Mouse (Mus musculus) forebrain, embryonic 16.5 days (tissue): ENCODE measurements at regions not wholly inside any gene's neighbourhood (a gene's known extent, or its start where the extent isn't known, plus 50 kb on each side); places are given as distances from the start of the nearest gene placed in this dataset.

Experiments used
- ATAC-seq: fragments of 200-750 bp; cut with Nextera tagmentation; 2 replicates; pipeline ENCODE4 v1.8.0; 2017; ENCODE audit warnings: mild to moderate bottlenecking, moderate library complexity
- H3K27ac ChIP-seq: fragments of 300-500 bp; sonication (generic); 2 replicates; pipeline ENCODE4 v1.5.1; 2014; ENCODE audit warnings: low read length, control low read depth
- H3K27me3 ChIP-seq: fragments of 300-500 bp; sonication (generic); replicated peaks from 2 replicates; pipeline ENCODE4 v1.6.1; 2014; ENCODE audit warnings: low read length; ENCODE audit not compliant: control insufficient read depth, insufficient read depth
- H3K36me3 ChIP-seq: fragments of 300-500 bp; sonication (generic); 2 replicates; pipeline ENCODE4 v1.6.1; 2014; ENCODE audit not compliant: control insufficient read depth, insufficient read depth
- H3K4me1 ChIP-seq: fragments of 300-500 bp; sonication (generic); replicated peaks from 2 replicates; pipeline ENCODE4 v1.6.1; 2014; ENCODE audit warnings: low read length; ENCODE audit not compliant: control insufficient read depth, insufficient read depth
- H3K4me2 ChIP-seq: fragments of 300-500 bp; sonication (generic); 2 replicates; pipeline ENCODE4 v1.6.1; 2014; ENCODE audit warnings: mild to moderate bottlenecking, low read length, control low read depth
- H3K4me3 ChIP-seq: fragments of 300-500 bp; sonication (generic); replicated peaks from 2 replicates; pipeline ENCODE4 v1.5.1; 2014; ENCODE audit warnings: mild to moderate bottlenecking, low read length, control low read depth
- H3K9ac ChIP-seq: fragments of 300-500 bp; sonication (generic); replicated peaks from 2 replicates; pipeline ENCODE4 v1.6.1; 2014; ENCODE audit warnings: low read depth, low read length, control low read depth
- H3K9me3 ChIP-seq: fragments of 300-500 bp; sonication (generic); 2 replicates; pipeline ENCODE4 v1.6.1; 2016; ENCODE audit warnings: low read length; ENCODE audit not compliant: control insufficient read depth
- whole genome bisulfite sequencing: fragments of 180-500 bp; shearing (Covaris S2); extraction: QIAGEN DNeasy Blood & Tissue Kit; methylation state at CpG from one replicate; pipeline ENCODE4 v1.1.7; 2014; 5-methylcytosine and 5-hydroxymethylcytosine counted together

DNA sequence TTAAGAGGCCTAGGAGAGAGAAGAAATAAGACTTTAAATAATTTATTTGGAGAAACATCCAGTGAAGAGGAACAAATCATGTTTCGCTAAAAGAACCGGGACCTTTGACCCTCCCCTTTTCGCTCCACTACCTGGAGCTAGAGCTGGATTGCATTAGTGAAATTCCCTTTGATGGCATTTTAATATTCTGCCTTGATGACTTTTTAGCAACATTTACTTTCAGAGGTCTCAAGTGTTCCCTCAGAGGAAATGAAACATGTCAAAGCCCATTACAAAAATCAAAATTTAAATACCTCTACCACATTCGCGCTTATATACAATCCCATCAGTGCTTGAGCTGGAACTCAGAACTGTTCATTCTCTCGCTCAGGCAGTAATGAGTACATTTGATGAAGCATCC, 297.0 kb upstream of the Gm10295 start:
- H3K4me1 ChIP-seq = no peaks in the 10 kb centered on the region
- H3K9me3 ChIP-seq = no peaks in the 10 kb centered on the region
- WGBS = 82% methylated on average over 6 of the region's 6 CpGs
- H3K4me3 ChIP-seq = no peak overlapping the region
- no peaks in the 10 kb centered on the region for H3K27me3 ChIP-seq
- no peak for ATAC-seq
- H3K36me3 ChIP-seq = no peaks in the 10 kb centered on the region
- H3K27ac ChIP-seq = no peak overlapping the region
- no peak overlapping the region for H3K4me2 ChIP-seq
- H3K9ac ChIP-seq = no peak overlapping the region

DNA sequence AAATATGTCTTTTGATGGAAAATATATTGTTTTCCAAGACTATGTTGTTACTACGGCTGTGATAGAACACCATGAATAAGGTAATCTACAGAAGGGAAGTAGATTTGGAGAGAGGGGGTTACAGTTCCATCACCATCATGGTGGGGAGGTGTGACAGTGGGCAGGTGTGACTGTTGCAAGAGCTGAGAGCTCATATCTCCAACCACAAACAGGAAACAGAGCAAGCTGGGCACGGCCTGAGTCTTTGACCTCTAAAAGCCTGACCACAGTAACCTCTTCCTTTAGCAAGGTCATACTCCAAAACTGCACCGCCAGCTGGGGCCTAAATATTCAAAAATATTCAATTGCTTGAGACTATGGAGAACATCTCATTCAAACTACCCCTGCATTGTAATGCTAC, 295.7 kb upstream of the Gm10295 start:
- no peaks in the 10 kb centered on the region for H3K9me3 ChIP-seq
- no peak overlapping the region for H3K4me3 ChIP-seq
- no peak overlapping the region for H3K9ac ChIP-seq
- no peak overlapping the region for H3K27ac ChIP-seq
- no peak for ATAC-seq
- H3K27me3 ChIP-seq = no peaks in the 10 kb centered on the region
- H3K4me1 ChIP-seq = no peaks in the 10 kb centered on the region
- H3K36me3 ChIP-seq = no peaks in the 10 kb centered on the region
- H3K4me2 ChIP-seq = no peak overlapping the region
- 93% methylated on average over 3 of the region's 3 CpGs for WGBS

DNA sequence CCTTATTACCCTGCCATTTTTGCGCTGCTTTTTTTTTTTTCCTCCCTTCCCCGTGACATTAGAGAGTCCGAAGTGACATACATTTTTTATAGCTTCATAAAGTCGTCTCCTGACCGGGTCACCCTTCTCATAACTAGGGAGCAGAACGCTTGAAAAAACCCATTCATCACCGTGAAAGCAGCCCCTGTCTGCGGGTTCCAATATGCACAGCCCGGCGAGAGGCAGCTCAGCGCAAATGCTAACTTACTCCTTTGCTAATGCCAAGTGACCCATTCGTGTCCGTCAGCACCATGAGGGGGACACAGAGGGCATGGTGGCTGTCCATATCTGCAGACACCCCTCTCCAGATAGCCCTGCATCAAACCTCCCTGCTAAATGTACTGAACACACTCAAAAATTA, 271.8 kb upstream of the Gm10295 start:
- no peak; the same call in 1 of the 2 replicates for ATAC-seq
- WGBS = 44% methylated on average over 13 of the region's 13 CpGs

DNA sequence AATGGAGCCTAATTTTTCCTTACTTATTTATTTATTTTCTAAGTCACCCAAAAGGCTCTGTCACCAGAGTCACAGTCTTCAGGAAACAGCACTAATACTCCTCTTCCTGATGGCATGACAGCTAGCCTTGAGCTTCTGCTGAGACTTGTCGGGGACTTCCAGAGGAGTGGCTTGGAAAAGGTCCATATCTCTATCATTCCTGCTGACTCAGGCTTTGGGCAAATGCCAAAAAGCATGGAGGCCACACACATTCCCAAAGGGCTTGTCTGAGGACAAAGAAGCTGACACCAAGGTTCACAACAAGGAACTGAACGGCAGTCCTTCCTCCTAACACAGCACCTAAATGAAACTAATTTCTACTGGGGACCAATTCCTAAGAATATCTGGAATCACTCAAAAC, 251.9 kb upstream of the Gm10295 start:
- Histone ChIP-seq H3K27ac (no peak overlapping the region), H3K27me3 (no peaks in the 10 kb centered on the region), H3K9me3 (no peaks in the 10 kb centered on the region), H3K36me3 (no peaks in the 10 kb centered on the region), H3K4me1 (no peaks in the 10 kb centered on the region), H3K4me3 (no peak overlapping the region), H3K9ac (no peak overlapping the region), H3K4me2 (no peak overlapping the region)
- 20% methylated on average over 2 of the region's 2 CpGs for WGBS
- no peak for ATAC-seq

More for the DNA sequence above, 271.8 kb upstream of the Gm10295 start:
- Histone ChIP-seq H3K4me1 (0 out of 2 replicates have a peak, but pooled peaks cover 2% of the 10 kb centered on the region), H3K4me3 (no peak overlapping the region), H3K36me3 (no peaks in the 10 kb centered on the region), H3K9ac (no peak overlapping the region), H3K4me2 (peak overlapping the region; percentile 30; the same call in 1 of the 2 replicates), H3K27me3 (no peaks in the 10 kb centered on the region), H3K27ac (no peak overlapping the region), H3K9me3 (no peaks in the 10 kb centered on the region)

DNA sequence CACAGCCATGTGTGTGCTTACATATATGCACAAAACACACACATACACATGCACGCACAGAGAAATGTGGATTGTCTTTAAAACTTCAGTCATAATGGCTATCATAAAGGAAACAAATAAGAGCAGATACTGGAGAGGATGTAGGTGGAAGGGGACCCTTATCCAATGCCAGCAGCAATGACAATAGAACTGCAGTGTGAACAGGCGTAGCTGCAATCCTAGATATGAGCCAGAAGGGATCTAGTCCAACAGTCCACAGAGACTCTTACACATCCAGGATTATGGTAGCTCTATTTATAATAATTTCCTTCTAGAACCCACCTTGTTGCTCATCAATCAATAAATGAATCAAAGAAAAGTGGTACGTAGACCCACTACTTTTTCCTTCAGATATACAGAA, 245.5 kb upstream of the Gm10295 start:
- no peak overlapping the region for H3K4me2 ChIP-seq
- no peaks in the 10 kb centered on the region for H3K9me3 ChIP-seq
- no peak for ATAC-seq
- no peaks in the 10 kb centered on the region for H3K27me3 ChIP-seq
- H3K4me3 ChIP-seq = no peak overlapping the region
- no peak overlapping the region for H3K27ac ChIP-seq
- 87% methylated on average over 3 of the region's 3 CpGs for WGBS
- no peaks in the 10 kb centered on the region for H3K4me1 ChIP-seq
- no peaks in the 10 kb centered on the region for H3K36me3 ChIP-seq
- no peak overlapping the region for H3K9ac ChIP-seq

DNA sequence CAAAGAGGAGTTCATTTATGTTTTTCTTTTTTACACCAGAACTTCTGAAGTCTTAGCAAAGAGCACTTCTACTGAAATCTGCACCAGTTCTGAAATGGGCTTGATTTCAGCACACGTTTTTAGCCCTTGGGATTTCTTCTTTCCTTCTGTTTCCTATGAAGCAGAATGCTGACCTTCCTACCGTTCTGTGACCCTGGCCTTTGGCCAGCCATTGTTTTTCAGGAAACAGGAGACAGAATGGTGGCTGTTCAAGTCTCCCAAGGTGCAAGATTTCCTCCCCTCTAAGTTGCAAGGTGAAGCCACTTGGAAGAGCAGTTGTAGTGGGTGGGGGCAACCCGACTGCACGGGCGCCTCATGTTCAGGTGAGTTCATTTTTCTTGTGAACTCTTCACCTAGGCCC, 236.3 kb upstream of the Gm10295 start:
- Histone ChIP-seq H3K27ac (no peak overlapping the region), H3K36me3 (no peaks in the 10 kb centered on the region), H3K9me3 (no peaks in the 10 kb centered on the region), H3K9ac (no peak overlapping the region), H3K4me3 (no peak overlapping the region), H3K27me3 (no peaks in the 10 kb centered on the region), H3K4me2 (no peak overlapping the region), H3K4me1 (no peaks in the 10 kb centered on the region)
- no peak for ATAC-seq
- WGBS = 83% methylated on average over 5 of the region's 5 CpGs

DNA sequence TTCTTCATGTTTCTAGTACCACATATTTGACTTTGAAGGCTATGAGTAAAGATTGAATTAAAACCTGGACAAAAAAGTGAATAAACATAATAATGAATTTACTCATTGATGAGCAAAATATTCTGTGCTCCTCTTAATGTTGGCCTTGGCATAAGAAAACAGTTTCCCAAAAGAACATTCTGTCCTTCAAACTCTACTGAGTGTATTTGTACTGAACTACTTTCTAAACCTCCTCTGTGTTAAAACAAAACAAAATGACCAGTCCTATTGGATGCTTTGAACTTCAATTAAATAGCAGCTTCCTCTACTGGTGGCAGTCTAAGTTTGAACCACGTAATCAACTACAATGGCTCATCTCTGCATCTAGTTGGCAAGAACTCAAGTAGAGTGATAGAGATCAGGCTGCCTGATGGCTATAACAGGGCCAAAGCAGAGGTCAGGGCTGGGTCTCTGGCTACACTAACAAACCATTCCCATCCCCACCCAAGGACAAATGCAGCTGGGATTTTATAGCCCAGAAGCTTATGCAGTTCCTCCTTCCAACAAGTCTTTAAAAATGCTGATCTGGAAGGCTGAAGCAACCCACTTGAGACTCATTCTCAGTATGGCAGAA, 232.3 kb upstream of the Gm10295 start:
- H3K36me3 ChIP-seq = no peaks in the 10 kb centered on the region
- no peak overlapping the region for H3K27ac ChIP-seq
- no peak overlapping the region for H3K9ac ChIP-seq
- no peak overlapping the region for H3K4me3 ChIP-seq
- H3K4me2 ChIP-seq = no peak overlapping the region
- 45% methylated on average over 1 of the region's 1 CpGs for WGBS
- no peak for ATAC-seq
- H3K9me3 ChIP-seq = no peaks in the 10 kb centered on the region
- H3K27me3 ChIP-seq = no peaks in the 10 kb centered on the region
- no peaks in the 10 kb centered on the region for H3K4me1 ChIP-seq

DNA sequence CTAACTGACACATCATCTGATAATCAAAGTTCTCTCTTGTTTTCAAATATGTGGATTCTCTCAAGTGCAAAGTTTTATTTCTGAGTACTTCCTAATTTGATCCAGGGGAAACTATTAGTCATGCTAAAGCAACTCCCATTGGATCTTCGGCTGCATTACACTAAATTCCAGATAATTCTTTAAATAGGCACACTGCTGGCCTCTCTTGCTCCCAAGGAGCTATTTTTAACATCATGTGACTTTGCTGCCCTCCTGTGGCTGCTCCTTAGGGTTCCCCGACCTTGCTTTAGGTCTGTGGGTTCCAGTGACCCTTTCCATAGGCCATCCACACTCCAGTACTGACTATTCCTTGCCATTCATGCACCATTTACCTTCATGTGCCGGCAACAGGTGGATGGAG, 230.5 kb upstream of the Gm10295 start:
- no peaks in the 10 kb centered on the region for H3K36me3 ChIP-seq
- no peaks in the 10 kb centered on the region for H3K27me3 ChIP-seq
- H3K9me3 ChIP-seq = no peaks in the 10 kb centered on the region
- H3K4me2 ChIP-seq = no peak overlapping the region
- H3K27ac ChIP-seq = no peak overlapping the region
- no peak for ATAC-seq
- 31% methylated on average over 3 of the region's 3 CpGs for WGBS
- H3K4me3 ChIP-seq = no peak overlapping the region
- H3K9ac ChIP-seq = no peak overlapping the region
- H3K4me1 ChIP-seq = no peaks in the 10 kb centered on the region

DNA sequence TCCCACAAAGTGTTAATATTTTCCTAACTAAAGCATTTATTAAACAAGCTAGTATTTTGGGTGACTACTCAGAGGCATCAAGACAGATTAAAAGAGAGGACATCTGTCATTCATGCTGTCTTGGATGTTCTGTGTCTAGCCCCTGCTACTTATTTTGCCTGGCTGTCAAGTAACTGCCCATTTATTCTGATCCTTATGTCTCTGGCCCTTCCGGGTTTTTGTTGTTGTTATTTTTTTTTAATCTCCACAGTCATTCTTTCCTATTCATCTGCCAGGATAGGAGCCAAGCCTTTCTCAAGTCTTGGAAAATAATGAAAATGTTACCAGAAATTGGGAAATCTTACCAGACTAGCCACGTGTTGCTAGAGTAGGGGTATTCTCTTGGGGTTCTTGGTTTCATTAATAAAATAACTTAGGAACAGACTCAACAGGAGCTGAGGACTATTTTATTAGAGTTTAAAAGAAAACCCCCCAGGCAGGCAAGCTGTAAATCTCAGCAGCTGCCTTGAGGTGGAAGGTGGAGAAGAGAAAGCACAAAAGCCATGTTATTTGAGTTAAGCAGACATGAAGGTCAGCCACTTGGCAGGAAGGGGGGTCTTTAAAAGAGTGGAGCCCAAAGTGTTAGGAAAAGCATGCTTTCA, 209.1 kb upstream of the Gm10295 start:
- ATAC-seq = no peak
- H3K27me3 ChIP-seq = no peaks in the 10 kb centered on the region
- H3K9me3 ChIP-seq = no peaks in the 10 kb centered on the region
- H3K27ac ChIP-seq = no peak overlapping the region
- H3K4me3 ChIP-seq = no peak overlapping the region
- H3K9ac ChIP-seq = no peak overlapping the region
- no peak overlapping the region for H3K4me2 ChIP-seq
- no peaks in the 10 kb centered on the region for H3K36me3 ChIP-seq
- 37% methylated on average over 2 of the region's 2 CpGs for WGBS
- no peaks in the 10 kb centered on the region for H3K4me1 ChIP-seq
